Mouse (Mus musculus): ENCODE data around the gene Ecm1.

DNA sequence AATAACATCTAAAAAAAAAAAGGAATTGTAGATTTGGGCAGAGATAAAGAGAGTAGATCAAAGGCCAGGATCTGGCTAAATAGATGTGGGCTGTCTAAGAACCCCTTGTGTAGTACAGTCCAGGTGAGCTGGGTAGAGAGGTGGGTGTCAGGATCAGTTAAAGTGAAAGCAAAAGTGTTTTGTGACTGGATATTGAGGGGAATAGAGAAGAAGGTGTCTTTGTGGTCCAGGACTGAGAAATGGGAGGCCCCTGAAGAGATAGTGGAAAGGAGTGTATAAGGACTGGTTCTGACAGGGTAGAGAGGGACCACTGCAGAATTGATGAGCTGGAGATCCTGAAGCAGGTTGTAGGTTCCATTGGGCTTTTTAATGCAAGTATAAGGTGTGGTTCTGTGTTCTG, 29.4 kb downstream of the Ecm1 start:
- no peak for TF ChIP-seq CTCF (IDR thresholded peaks at IDR 0.05; ENCODE audit: low read depth, low read length)
- TF ChIP-seq POLR2A (IDR thresholded peaks at IDR 0.05; ENCODE audit: insufficient read depth, low read length), result no peak

Data from ES-Bruce4 (cell line).